In genomic region chr7:44262791-44263643, GRCm38 (mm10) we compare ENCODE assay signal across 8 mouse cellular contexts. TPM values are rescaled to one million over a fixed set of nuclear protein-coding genes. Genes with fewer than 3 reads are reported as not detected.
DNase-seq lines count a peak whose midpoint lies in the region; ATAC-seq and TF ChIP-seq lines count a peak whose summit lies in the region.

No protein-coding gene starts in this region.

- H3K27me3 ChIP-seq in limb, embryonic 13.5 days: peaks cover 53% of the 10 kb centered on the region
- no peaks in the 10 kb centered on the region for H3K27me3 ChIP-seq in midbrain, embryonic 16.5 days (ENCODE audit: control insufficient read depth, insufficient read depth, low read depth, low read length)

- no peak overlapping the region for H3K27ac ChIP-seq in bone marrow macrophage, adult 2 months (ENCODE audit: insufficient read depth, low read depth, low read length)
- H3K27ac ChIP-seq in embryonic fibroblast, embryonic 13.5 days (ENCODE audit: insufficient read depth, low read length): no peak overlapping the region
- no peak overlapping the region for H3K27ac ChIP-seq in limb, embryonic 13.5 days
- peak overlapping the region; percentile 67 for H3K27ac ChIP-seq in midbrain, embryonic 16.5 days (ENCODE audit: low read length)

- peak; percentile 94 to 95 for DNase-seq in B cell, adult 2 months
- DNase-seq in heart, adult 9 months (ENCODE audit: low spot score in 2 of 2): peak; percentile 69 to 92
- DNase-seq in kidney, adult 9 months: peak; percentile 97
- DNase-seq in spleen, postnatal 10 days (ENCODE audit: low spot score in 2 of 2): peak; percentile 89 to 94

- peak overlapping the region; percentile 58 for H3K4me2 ChIP-seq in limb, embryonic 13.5 days (replicated peaks)
- peak overlapping the region; percentile 62 for H3K4me2 ChIP-seq in midbrain, embryonic 16.5 days (ENCODE audit: low read length)

- H3K4me3 ChIP-seq in bone marrow macrophage, adult 2 months (ENCODE audit: insufficient read depth, low read length): no peak overlapping the region
- no peak overlapping the region for H3K4me3 ChIP-seq in embryonic fibroblast, embryonic 13.5 days (ENCODE audit: insufficient read depth, low read length)
- H3K4me3 ChIP-seq in limb, embryonic 13.5 days: peak overlapping the region; percentile 28
- H3K4me3 ChIP-seq in midbrain, embryonic 16.5 days (ENCODE audit: low read depth, low read length): peak overlapping the region; percentile 35

- no peaks in the 10 kb centered on the region for H3K9me3 ChIP-seq in limb, embryonic 13.5 days
- H3K9me3 ChIP-seq in midbrain, embryonic 16.5 days (replicated peaks; ENCODE audit: control insufficient read depth, low read length, poor library complexity, severe bottlenecking): no peaks in the 10 kb centered on the region

- TF ChIP-seq CTCF in bone marrow macrophage, adult 2 months (IDR thresholded peaks at IDR 0.05; ENCODE audit: low read depth, low read length): peak; percentile 87
- peak; percentile 88; the same call in 1 of the 2 replicates for TF ChIP-seq CTCF in embryonic fibroblast, embryonic 13.5 days (IDR thresholded peaks at IDR 0.05; ENCODE audit: borderline replicate concordance, insufficient read depth, low read length)

- H3K36me3 ChIP-seq in limb, embryonic 13.5 days: no peaks in the 10 kb centered on the region
- H3K36me3 ChIP-seq in midbrain, embryonic 16.5 days (ENCODE audit: control insufficient read depth, insufficient read depth, low read length): no peaks in the 10 kb centered on the region

- H3K4me1 ChIP-seq in bone marrow macrophage, adult 2 months (ENCODE audit: control insufficient read depth, insufficient read depth, low read length): no peaks in the 10 kb centered on the region
- H3K4me1 ChIP-seq in embryonic fibroblast, embryonic 13.5 days (ENCODE audit: control insufficient read depth, insufficient read depth, low read length): no peaks in the 10 kb centered on the region
- H3K4me1 ChIP-seq in limb, embryonic 13.5 days: peaks cover 7% of the 10 kb centered on the region
- H3K4me1 ChIP-seq in midbrain, embryonic 16.5 days (ENCODE audit: control insufficient read depth, insufficient read depth, low read length): no peaks in the 10 kb centered on the region

- no peak for TF ChIP-seq POLR2A in bone marrow macrophage, adult 2 months (IDR thresholded peaks at IDR 0.05; ENCODE audit: borderline replicate concordance, low read depth, low read length)
- no peak for TF ChIP-seq POLR2A in embryonic fibroblast, embryonic 13.5 days (IDR thresholded peaks at IDR 0.05; ENCODE audit: low read depth, low read length)

- 2% methylated on average over 34 of the region's 34 CpGs for WGBS in limb, embryonic 13.5 days
- WGBS in midbrain, embryonic 16.5 days: 2% methylated on average over 34 of the region's 34 CpGs

- peak; percentile 55 for ATAC-seq in limb, embryonic 13.5 days (ENCODE audit: low FRiP score, low read depth)
- peak; percentile 89 for ATAC-seq in midbrain, embryonic 16.5 days

- H3K9ac ChIP-seq in limb, embryonic 13.5 days: no peak overlapping the region; the same call in 1 of the 2 replicates
- peak overlapping the region; percentile 66 for H3K9ac ChIP-seq in midbrain, embryonic 16.5 days (ENCODE audit: low read depth, low read length)

RNA-seq across cellular contexts. Expression of gene Gm15517, which starts 1.8 kb away (rescaled TPM):
- not detected in 2 replicates for polyA plus RNA-seq in bone marrow macrophage, adult 2 months (2012; ENCODE audit: insufficient read depth, insufficient read length, missing spikeins)
- not detected in 2 replicates for polyA plus RNA-seq in embryonic fibroblast, embryonic 13.5 days (2011; ENCODE audit: insufficient read length, low read depth, missing spikeins)
- polyA plus RNA-seq in limb, embryonic 13.5 days (2015; fragmentation: Nextera tagmentation; extraction: Ambion mirVana): 1.2 TPM in 1 of 2 replicates, not detected in the other
- not detected in 2 replicates for polyA plus RNA-seq in midbrain, embryonic 16.5 days (2015; fragmentation: Nextera tagmentation; extraction: Ambion mirVana)

RNA-seq across cellular contexts. Expression of gene Acp4, which starts 5.8 kb away (rescaled TPM):
- not detected in 2 replicates for polyA plus RNA-seq in bone marrow macrophage, adult 2 months (2012; ENCODE audit: insufficient read depth, insufficient read length, missing spikeins)
- not detected in 2 replicates for polyA plus RNA-seq in embryonic fibroblast, embryonic 13.5 days (2011; ENCODE audit: insufficient read length, low read depth, missing spikeins)
- polyA plus RNA-seq in limb, embryonic 13.5 days (2015; fragmentation: Nextera tagmentation; extraction: Ambion mirVana): 0.14 TPM in 1 of 2 replicates, not detected in the other
- polyA plus RNA-seq in midbrain, embryonic 16.5 days (2015; fragmentation: Nextera tagmentation; extraction: Ambion mirVana): 0.14 TPM in 1 of 2 replicates, not detected in the other

RNA-seq across cellular contexts. Expression of gene 2410002F23Rik, which starts 16.5 kb away (rescaled TPM):
- polyA plus RNA-seq in bone marrow macrophage, adult 2 months (2012; ENCODE audit: insufficient read depth, insufficient read length, missing spikeins): 18.4 and 21.7 TPM in 2 replicates
- 71.4 and 78.0 TPM in 2 replicates for polyA plus RNA-seq in embryonic fibroblast, embryonic 13.5 days (2011; ENCODE audit: insufficient read length, low read depth, missing spikeins)
- 222 and 224 TPM in 2 replicates for polyA plus RNA-seq in limb, embryonic 13.5 days (2015; fragmentation: Nextera tagmentation; extraction: Ambion mirVana)
- 225 and 237 TPM in 2 replicates for polyA plus RNA-seq in midbrain, embryonic 16.5 days (2015; fragmentation: Nextera tagmentation; extraction: Ambion mirVana)

RNA-seq across cellular contexts. Expression of gene 1700028J19Rik, which starts 16.5 kb away (rescaled TPM):
- polyA plus RNA-seq in bone marrow macrophage, adult 2 months (2012; ENCODE audit: insufficient read depth, insufficient read length, missing spikeins): 1.0 and 1.6 TPM in 2 replicates
- 0.75 and 1.1 TPM in 2 replicates for polyA plus RNA-seq in embryonic fibroblast, embryonic 13.5 days (2011; ENCODE audit: insufficient read length, low read depth, missing spikeins)
- 0.78 and 0.94 TPM in 2 replicates for polyA plus RNA-seq in limb, embryonic 13.5 days (2015; fragmentation: Nextera tagmentation; extraction: Ambion mirVana)
- polyA plus RNA-seq in midbrain, embryonic 16.5 days (2015; fragmentation: Nextera tagmentation; extraction: Ambion mirVana): 1.1 and 1.5 TPM in 2 replicates

RNA-seq across cellular contexts. Expression of gene Gm36864, which starts 27.0 kb away (rescaled TPM):
- polyA plus RNA-seq in bone marrow macrophage, adult 2 months (2012; ENCODE audit: insufficient read depth, insufficient read length, missing spikeins): not detected in 2 replicates
- not detected in 2 replicates for polyA plus RNA-seq in embryonic fibroblast, embryonic 13.5 days (2011; ENCODE audit: insufficient read length, low read depth, missing spikeins)
- 0.17 TPM in 1 of 2 replicates, not detected in the other for polyA plus RNA-seq in limb, embryonic 13.5 days (2015; fragmentation: Nextera tagmentation; extraction: Ambion mirVana)
- polyA plus RNA-seq in midbrain, embryonic 16.5 days (2015; fragmentation: Nextera tagmentation; extraction: Ambion mirVana): not detected in 2 replicates

Comparison
In these comparisons a context has a peak if more than half of its experiments do, and no peak if none do; other contexts are left out.
1. H3K4me3 ChIP-seq: peak in limb, embryonic 13.5 days (single experiment) and midbrain, embryonic 16.5 days (single experiment); none in bone marrow macrophage, adult 2 months (single experiment) and embryonic fibroblast, embryonic 13.5 days (single experiment).
2. Peak in every context shown above with its lines, with median percentiles within 50 percentile points of each other: DNase-seq.